In genomic region chr9:107602068-107602648, GRCm38 (mm10) we compare ENCODE assay signal across 8 mouse cellular contexts. TPM values are rescaled to one million over a fixed set of nuclear protein-coding genes. Genes with fewer than 3 reads are reported as not detected.
DNase-seq lines count a peak whose midpoint lies in the region; ATAC-seq lines count a peak whose summit lies in the region.

No protein-coding gene starts in this region.

- H3K9ac ChIP-seq in heart, embryonic 12.5 days = no peak overlapping the region
- no peak overlapping the region for H3K9ac ChIP-seq in kidney, embryonic 15.5 days

- H3K36me3 ChIP-seq in heart, embryonic 12.5 days = no peaks in the 10 kb centered on the region
- peaks cover 23% of the 10 kb centered on the region for H3K36me3 ChIP-seq in kidney, embryonic 15.5 days

- H3K4me1 ChIP-seq in heart, embryonic 12.5 days (replicated peaks) = peaks cover 46% of the 10 kb centered on the region
- H3K4me1 ChIP-seq in kidney, embryonic 15.5 days = peaks cover 60% of the 10 kb centered on the region

- DNase-seq in CD4-positive helper T cell, adult 2 months (ENCODE audit: low read depth, low spot score) = peak; percentile 82
- peak; percentile 81 for DNase-seq in c-Kit-negative CD71-positive TER-119-positive erythroid progenitor cells, embryonic 14.5 days (ENCODE audit: low read depth, low spot score)
- peak; percentile 92 for DNase-seq in liver
- DNase-seq in spleen, postnatal 14 days (ENCODE audit: low spot score in 2 of 2) = peak; percentile 86 to 93

- H3K27me3 ChIP-seq in heart, embryonic 12.5 days (replicated peaks) = peaks cover 45% of the 10 kb centered on the region
- 0 out of 2 replicates have a peak, but pooled peaks cover 3% of the 10 kb centered on the region for H3K27me3 ChIP-seq in kidney, embryonic 15.5 days

- H3K4me2 ChIP-seq in heart, embryonic 12.5 days = no peak overlapping the region
- peak overlapping the region; percentile 20 for H3K4me2 ChIP-seq in kidney, embryonic 15.5 days

- H3K27ac ChIP-seq in heart, embryonic 12.5 days (ENCODE audit: poor library complexity, severe bottlenecking) = no peak overlapping the region
- H3K27ac ChIP-seq in kidney, embryonic 15.5 days = 0 out of 2 replicates have a peak overlapping the region, but pooled peaks have one; percentile 61

- H3K9me3 ChIP-seq in heart, embryonic 12.5 days (replicated peaks) = no peaks in the 10 kb centered on the region
- no peaks in the 10 kb centered on the region for H3K9me3 ChIP-seq in kidney, embryonic 15.5 days (replicated peaks)

- H3K4me3 ChIP-seq in heart, embryonic 12.5 days = no peak overlapping the region
- no peak overlapping the region for H3K4me3 ChIP-seq in kidney, embryonic 15.5 days (replicated peaks)

- ATAC-seq in erythroid progenitor cell, adult 5-6 weeks (replicated peaks; ENCODE audit: low FRiP score, poor library complexity, severe bottlenecking) = peak; percentile 80
- peak; percentile 64; the same call in 1 of the 2 replicates for ATAC-seq in heart, embryonic 12.5 days (ENCODE audit: insufficient number of reproducible peaks, low FRiP score)
- ATAC-seq in kidney, embryonic 15.5 days (replicated peaks; ENCODE audit: low FRiP score) = peak; percentile 40
- ATAC-seq in monocyte, adult 5-6 weeks (replicated peaks; ENCODE audit: insufficient number of reproducible peaks, low FRiP score, low TSS enrichment, poor library complexity, severe bottlenecking) = peak; percentile 73

- 6% methylated on average over 10 of the region's 10 CpGs for WGBS in heart, embryonic 12.5 days
- WGBS in kidney, embryonic 15.5 days = 11% methylated on average over 10 of the region's 10 CpGs

RNA-seq across cellular contexts. Expression of gene Sema3b, which starts 6.9 kb away (rescaled TPM):
- not detected in 2 replicates for total RNA-seq in erythroid progenitor cell, adult 5-6 weeks (2015; ENCODE audit: low replicate concordance)
- total RNA-seq in erythroid progenitor cell, adult 5-6 weeks (2017; ENCODE audit: low replicate concordance) = not detected in 2 replicates
- 10.7 and 11.2 TPM in 2 replicates for polyA plus RNA-seq in heart, embryonic 12.5 days (2016; fragmentation: Nextera tagmentation; extraction: Ambion mirVana)
- 21.1 and 22.5 TPM in 2 replicates for polyA plus RNA-seq in kidney, embryonic 15.5 days (2015; fragmentation: Nextera tagmentation; extraction: Ambion mirVana)
- 0.10 TPM in 1 of 3 replicates, not detected in the others for total RNA-seq in monocyte, adult 5-6 weeks (2017)

RNA-seq across cellular contexts. Expression of gene Ifrd2, which starts 14.7 kb away (rescaled TPM):
- 206 and 249 TPM in 2 replicates for total RNA-seq in erythroid progenitor cell, adult 5-6 weeks (2015; ENCODE audit: low replicate concordance)
- 122 and 166 TPM in 2 replicates for total RNA-seq in erythroid progenitor cell, adult 5-6 weeks (2017; ENCODE audit: low replicate concordance)
- polyA plus RNA-seq in heart, embryonic 12.5 days (2016; fragmentation: Nextera tagmentation; extraction: Ambion mirVana) = 34.0 and 35.5 TPM in 2 replicates
- 47.8 and 55.8 TPM in 2 replicates for polyA plus RNA-seq in kidney, embryonic 15.5 days (2015; fragmentation: Nextera tagmentation; extraction: Ambion mirVana)
- total RNA-seq in monocyte, adult 5-6 weeks (2017) = 5.5 to 11.1 TPM (median 8.8 TPM) in 3 replicates

RNA-seq across cellular contexts. Expression of gene Hyal3, which starts 21.5 kb away (rescaled TPM):
- 4.2 and 8.6 TPM in 2 replicates for total RNA-seq in erythroid progenitor cell, adult 5-6 weeks (2015; ENCODE audit: low replicate concordance)
- 0.64 TPM in 1 of 2 replicates, not detected in the other for total RNA-seq in erythroid progenitor cell, adult 5-6 weeks (2017; ENCODE audit: low replicate concordance)
- polyA plus RNA-seq in heart, embryonic 12.5 days (2016; fragmentation: Nextera tagmentation; extraction: Ambion mirVana) = 0.49 and 0.64 TPM in 2 replicates
- polyA plus RNA-seq in kidney, embryonic 15.5 days (2015; fragmentation: Nextera tagmentation; extraction: Ambion mirVana) = 1.3 TPM in 2 replicates
- 1.4 TPM in 1 of 3 replicates, not detected in the others for total RNA-seq in monocyte, adult 5-6 weeks (2017)

RNA-seq across cellular contexts. Expression of gene Naa80, which starts 23.5 kb away (rescaled TPM):
- total RNA-seq in erythroid progenitor cell, adult 5-6 weeks (2015; ENCODE audit: low replicate concordance) = 15.5 and 24.5 TPM in 2 replicates
- 12.3 and 17.7 TPM in 2 replicates for total RNA-seq in erythroid progenitor cell, adult 5-6 weeks (2017; ENCODE audit: low replicate concordance)
- polyA plus RNA-seq in heart, embryonic 12.5 days (2016; fragmentation: Nextera tagmentation; extraction: Ambion mirVana) = 10.2 and 12.6 TPM in 2 replicates
- 16.0 and 19.3 TPM in 2 replicates for polyA plus RNA-seq in kidney, embryonic 15.5 days (2015; fragmentation: Nextera tagmentation; extraction: Ambion mirVana)
- total RNA-seq in monocyte, adult 5-6 weeks (2017) = 3.6 to 5.4 TPM (median 5.4 TPM) in 3 replicates

RNA-seq across cellular contexts. Expression of gene Hyal1, which starts 25.4 kb away (rescaled TPM):
- total RNA-seq in erythroid progenitor cell, adult 5-6 weeks (2015; ENCODE audit: low replicate concordance) = 7.1 and 12.6 TPM in 2 replicates
- total RNA-seq in erythroid progenitor cell, adult 5-6 weeks (2017; ENCODE audit: low replicate concordance) = 8.0 TPM in 1 of 2 replicates, not detected in the other
- polyA plus RNA-seq in heart, embryonic 12.5 days (2016; fragmentation: Nextera tagmentation; extraction: Ambion mirVana) = 5.5 and 5.7 TPM in 2 replicates
- polyA plus RNA-seq in kidney, embryonic 15.5 days (2015; fragmentation: Nextera tagmentation; extraction: Ambion mirVana) = 8.6 and 10.5 TPM in 2 replicates
- total RNA-seq in monocyte, adult 5-6 weeks (2017) = 0.86 to 2.0 TPM in 2 of 3 replicates, not detected in the other

Comparison
In these comparisons a context has a peak if more than half of its experiments do, and no peak if none do; other contexts are left out.
1. RNA of gene Ifrd2, which starts 14.7 kb away (total RNA-seq): 122 to 249 TPM in erythroid progenitor cell, adult 5-6 weeks; 5.5 to 11.1 TPM in monocyte, adult 5-6 weeks; every median in the first group is over 10 times any median in the second.
2. Peak in every context shown above with its lines, with median percentiles within 50 percentile points of each other: DNase-seq and ATAC-seq.